Mouse (Mus musculus): ENCODE measurements around the gene Ica1.

Gene Ica1

DNA sequence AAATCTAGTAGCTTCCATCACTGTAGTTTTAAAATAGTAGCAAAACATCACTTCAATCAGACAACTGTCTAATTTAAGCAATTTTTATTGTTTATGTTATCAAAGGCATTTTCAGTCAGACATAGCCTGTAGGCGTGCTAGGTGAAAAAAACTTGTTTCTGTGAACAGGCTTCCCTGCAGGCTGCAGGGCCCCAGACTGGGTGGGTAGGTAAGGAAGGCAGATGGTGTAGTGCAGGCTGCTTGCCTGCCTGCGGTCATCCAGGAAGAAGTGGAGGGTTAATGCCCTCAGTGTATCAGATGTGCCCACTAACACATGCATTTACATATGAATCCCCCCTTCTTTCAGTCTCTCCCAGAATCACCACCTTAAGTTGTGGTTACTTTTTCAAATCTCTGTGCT lies 132.6 kb downstream of the Ica1 start:
- DNase-seq (ENCODE audit: low read depth, low spot score): no peak

DNA sequence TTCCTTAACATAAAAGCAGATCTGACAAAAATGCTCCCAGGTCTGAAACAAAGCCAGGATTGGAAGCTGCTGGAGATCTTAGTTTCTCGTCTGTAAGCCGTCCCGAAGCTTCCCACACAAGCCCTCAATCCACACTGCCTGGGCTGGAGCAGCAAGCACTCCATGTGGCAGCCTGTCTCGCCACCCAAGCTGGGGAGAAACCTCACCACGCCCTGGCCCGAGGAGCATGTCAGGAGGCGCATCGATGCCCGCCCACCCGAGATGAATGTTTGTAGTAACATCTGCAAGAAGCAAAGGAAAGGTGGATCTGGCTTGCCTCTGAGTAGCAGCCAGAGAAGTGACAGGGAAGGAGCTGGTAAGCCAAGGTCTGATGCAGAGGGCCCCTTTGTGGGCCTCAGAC lies 133.6 kb downstream of the Ica1 start:
- DNase-seq (ENCODE audit: low read depth, low spot score): no peak

DNA sequence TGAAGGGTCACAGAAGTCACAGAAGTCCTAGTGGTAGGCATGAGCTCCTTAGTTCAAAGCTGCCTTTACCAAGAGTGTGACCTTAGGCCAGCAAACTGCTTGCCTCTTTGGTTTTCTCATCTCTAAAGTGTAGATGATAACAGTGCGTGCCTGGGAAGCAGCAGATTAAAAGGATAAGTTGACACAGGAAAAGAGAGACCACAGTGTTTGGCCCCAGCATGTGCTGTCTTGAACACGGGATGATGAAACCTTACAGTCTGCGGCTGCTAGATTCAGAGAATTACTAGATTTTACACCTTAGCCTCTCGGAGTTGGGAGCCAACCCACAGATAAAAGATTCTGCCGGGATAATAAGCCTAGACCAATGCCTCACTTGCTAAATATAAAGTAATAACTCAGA lies 137.4 kb downstream of the Ica1 start:
- DNase-seq (ENCODE audit: low read depth, low spot score): no peak

DNA sequence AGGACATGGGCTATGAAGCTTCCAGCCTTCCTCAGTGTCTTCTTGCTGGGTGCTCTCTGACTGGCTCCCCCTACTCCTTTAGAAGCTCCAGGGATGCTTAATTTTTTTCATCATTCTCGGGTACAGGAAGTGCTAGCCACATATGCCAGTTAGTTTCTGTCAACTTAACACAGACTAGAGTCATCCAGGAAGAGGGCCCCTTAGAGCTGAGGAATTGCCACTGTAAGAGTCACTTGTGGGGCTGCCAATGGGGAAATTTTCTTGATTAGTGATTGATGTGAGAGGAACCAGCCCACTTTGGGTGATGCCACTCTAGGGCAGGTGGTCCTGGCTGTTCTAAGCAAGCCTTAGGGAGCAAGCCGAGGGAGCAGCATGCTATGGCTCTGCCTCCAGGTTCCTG lies 138.8 kb downstream of the Ica1 start:
- no peak for DNase-seq (ENCODE audit: low read depth, low spot score)

DNA sequence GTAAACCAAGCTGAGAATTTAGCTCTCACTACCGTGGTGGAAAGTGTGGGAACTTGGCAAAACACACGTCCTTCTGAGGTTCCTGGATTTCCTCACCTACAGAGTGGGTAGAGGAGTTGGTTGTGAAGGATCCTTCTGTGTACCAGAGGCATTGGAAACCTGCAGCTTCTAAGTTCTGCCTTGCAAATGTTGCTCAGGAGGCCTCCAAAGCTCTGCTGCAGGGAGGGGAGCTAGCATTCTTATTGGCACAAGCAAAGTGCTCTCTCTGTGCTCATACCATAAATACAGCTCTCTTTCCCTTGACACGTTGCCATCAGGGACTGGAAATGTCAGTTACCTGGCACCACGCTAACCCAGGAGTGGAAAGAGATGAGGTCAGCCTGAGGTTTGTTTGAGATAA lies 139.4 kb downstream of the Ica1 start:
- DNase-seq (ENCODE audit: low read depth, low spot score): no peak

DNA sequence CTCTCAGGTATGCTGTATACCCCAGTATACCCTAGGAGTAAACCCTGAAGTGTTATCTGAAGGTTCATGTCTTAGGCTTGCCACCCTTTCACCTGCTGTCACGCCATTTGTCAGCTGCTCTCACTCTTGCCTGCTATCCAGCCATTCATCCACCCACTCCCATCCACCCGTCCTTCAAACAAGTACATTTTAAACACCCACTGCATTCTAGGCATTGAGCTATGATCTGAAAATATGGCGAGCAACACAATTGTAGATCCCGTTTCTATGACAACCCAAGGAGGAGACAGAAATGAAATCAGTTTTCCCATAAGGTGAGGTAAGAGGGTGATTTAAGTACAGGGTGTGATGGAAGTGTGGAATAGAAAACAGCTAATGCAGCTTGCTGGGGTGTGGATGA lies 140.2 kb downstream of the Ica1 start:
- DNase-seq (ENCODE audit: low read depth, low spot score): no peak

DNA sequence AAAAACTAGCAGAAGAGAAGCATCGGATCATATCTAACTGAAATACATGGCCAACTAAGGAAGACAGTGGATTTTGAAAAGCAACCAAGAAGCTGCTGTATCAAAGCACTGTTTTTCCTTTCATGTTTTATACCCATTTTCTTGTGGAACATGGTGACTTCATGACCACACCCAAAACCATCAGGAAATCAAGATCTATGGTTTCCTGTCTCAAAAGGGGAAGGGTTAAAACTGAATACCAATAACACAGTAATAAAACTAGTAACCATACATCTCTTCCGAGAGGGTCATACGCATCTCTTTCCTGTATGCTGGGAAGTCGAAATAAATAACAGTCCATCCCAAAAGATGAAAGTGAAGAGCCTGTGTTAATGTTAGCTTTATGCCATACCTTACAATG lies 145.6 kb downstream of the Ica1 start:
- DNase-seq (ENCODE audit: low read depth, low spot score): no peak

DNA sequence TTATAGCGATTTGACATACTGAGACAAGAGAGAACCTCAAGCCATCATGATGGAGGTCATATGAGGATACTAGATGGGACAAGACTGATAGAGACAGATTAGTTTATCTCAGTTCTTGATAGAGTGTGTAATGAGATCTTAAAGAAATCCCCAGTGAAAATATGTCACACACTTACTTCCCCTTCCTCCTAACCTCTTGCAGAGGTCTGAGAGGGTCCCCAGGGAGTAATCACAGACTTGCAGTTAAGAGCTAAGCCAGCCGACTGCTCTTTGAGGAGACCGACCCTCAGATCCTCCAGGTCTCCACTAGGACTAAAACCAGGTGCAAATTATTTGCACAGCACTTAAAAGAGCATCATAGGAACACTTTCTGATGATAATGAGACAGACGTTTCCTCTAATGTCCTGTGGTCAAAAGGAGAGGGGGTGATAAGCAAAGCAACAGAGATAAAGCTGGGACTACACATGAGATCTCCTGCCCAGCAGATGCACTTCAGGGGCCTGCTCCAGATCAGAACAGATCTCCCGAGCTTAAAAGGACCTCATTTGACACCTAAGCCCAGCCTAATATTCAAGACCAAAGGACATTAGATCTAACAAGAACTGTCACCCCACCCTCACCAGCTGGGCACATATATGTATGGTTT lies 146.2 kb downstream of the Ica1 start:
- no peak for DNase-seq (ENCODE audit: low read depth, low spot score)

DNA sequence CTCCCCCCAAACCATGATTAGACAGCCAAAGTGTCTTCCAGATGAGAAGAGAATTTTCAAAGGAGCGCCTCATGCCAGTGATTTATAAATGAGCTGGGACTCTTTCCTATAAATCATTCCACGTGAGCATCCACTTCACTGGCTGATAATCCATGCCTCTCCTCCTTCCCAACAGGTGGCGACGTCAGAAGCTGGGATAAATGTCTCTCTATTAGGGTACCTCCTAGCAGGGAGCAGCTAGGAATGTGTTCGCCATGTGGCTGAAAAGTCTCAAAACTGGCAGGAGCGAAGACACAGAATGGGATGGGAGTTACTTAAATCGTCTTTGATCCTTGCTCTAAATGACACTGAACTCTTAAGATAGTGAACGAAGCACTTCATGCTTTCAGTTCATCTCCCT lies 146.9 kb downstream of the Ica1 start:
- DNase-seq (ENCODE audit: low read depth, low spot score): no peak

DNA sequence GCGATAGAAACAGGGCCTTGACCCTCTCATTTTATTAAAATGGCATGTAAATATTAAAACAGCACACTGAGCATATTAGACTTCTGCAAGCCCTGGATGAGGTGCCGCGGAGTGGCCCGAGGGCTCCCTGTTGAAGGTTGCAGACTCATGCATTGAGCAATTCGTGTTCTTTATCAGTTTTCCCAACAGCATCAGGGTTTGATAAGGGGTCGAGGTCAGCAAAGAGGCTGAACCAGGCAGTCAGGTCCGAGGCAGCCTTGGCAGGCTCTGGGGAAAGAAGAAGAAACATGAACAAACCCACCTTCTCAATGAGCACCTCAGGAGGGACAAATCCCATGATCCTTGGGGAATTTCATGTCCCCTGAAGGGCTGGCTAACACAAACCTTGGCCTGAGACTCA lies 147.8 kb downstream of the Ica1 start:
- DNase-seq (ENCODE audit: low read depth, low spot score): no peak

DNA sequence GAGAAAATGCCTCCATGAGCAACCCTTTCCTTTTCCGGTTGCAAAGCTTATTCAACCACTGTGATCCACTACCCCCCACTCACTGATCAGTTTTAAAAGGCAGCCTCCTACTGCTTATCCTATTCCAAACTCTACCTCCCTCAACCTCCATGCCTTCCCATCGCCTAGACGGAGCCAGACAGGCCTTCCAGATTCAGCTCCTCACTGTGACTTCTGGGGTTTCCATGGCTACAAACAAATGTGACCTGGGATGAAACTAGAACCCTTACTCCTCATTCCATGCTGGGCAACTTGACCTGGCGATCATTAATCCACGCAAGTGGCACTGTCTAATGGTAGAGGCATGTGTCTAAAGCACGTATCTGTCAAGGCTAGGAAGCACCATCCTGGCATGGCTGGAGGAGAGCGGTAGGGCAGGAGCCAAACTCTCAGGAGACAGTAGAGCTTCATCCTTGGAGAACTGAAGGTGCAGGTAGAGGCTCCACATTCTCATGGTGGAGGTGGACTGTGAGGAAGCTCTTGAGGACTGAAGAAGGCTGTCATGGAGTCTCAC lies 149.5 kb downstream of the Ica1 start:
- DNase-seq (ENCODE audit: low read depth, low spot score): no peak

DNA sequence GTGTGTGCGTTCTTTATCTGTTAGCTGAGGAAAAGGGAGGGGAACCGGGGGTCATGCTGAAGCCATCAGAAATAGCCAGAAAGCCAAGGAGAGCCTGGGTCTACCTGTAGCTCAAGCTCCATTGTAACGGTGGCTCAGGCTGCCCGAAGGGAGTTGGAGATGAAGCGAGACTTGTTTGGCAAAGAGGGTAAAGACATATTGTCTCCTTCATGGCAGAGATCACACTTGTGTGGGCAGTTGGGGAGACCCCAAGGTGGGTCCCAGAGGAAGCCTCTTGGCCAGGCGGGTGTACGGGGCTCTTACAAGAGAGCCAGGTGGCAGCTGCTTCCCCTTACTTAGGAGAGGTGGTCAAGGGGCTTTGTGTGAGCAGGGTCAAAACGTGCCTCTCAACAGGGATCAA lies 150.1 kb downstream of the Ica1 start:
- DNase-seq (ENCODE audit: low read depth, low spot score): no peak

DNA sequence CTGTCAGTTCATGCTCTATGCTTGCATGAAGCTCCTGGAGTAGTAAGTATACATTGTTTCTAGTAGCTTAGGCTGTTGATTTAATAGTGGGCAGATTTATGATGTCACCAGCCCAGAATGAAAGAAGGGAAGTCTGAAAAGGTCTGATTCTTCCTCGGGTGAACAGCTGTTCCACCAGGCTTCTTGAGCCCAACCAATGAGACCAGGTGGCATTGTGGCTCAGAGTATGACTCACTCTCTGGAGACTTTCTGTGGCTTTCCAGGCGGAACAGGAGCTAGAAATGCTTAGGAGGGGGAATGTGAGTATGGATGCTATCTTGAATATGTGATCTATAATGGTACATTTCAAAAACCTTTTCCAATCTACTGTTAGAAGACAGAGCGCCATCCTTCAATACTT lies 155.2 kb downstream of the Ica1 start:
- no peak for DNase-seq (ENCODE audit: low read depth, low spot score)

DNA sequence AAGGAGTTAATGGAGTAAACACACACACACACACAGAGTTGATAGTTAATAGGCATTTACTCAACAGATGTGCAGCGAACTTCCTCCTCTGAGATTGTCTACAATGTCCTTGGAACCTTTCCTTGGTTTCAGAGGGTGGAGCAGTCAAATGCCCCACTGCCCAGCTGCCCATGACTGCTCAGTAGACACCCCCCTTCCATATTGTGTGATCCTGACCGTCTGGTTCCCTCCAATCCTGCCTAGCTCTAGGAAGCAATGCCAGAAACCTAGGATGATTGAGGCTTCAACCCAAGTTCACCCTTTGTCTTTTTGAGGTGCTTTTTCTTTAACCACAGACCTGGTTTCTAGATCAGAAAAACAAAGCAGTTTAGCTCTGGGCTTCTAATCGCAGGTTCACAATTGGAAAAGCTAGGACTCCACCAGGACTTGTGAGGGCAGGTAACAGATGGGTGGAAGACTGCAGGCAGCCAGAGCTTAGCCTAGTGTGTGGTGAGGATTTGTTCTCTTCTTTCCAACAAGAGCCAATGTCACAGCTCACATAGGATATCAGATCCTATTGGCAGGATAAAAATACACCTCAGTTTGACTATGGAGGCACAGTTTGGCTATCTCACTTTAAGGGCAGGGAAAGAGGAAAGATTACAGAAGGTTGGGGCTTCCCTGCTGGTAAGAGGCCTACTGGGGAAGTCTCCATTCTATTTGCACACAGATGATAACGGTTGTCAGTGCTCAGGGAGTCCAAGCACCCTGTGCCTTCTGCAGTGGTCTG lies 158.5 kb downstream of the Ica1 start:
- DNase-seq (ENCODE audit: low read depth, low spot score): no peak

DNA sequence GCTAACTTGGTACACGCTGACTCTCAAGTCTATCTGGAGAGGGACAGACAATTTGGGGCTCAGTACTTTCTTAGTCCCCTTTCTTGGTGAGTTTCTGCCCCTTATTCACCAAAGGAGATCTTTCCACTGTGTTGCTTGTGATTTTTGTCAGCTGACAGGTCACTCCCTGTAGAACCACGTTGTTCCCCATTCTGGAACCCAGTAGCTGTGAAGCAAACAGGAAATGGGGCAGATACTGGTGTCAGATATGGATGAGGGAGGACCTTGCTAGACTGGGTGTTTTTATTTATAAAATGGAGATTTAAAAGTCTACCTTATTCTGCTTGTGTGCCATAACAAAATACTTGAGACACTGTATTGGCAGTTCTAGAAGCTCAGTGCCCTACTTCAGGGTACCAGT lies 160.9 kb downstream of the Ica1 start:
- no peak for DNase-seq (ENCODE audit: low read depth, low spot score)

DNA sequence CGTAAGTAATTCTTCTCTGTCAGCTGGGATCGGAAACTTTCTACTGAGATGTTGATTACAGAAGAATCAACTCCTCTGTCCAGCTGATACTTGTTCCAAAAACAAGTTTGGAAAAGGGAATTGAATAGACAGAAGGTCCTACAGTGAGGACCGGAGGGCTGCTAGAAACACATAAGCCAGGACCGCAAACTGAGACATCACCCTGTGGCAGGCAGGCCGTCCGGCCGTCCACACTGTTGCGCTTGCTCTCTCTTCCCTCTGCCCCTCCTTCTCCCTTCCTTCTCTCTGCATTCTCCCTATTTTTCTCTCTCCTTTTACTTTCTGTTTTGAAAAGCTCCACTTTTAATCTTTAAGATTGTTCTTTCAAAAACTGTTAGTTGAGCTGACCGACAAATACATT lies 186.6 kb downstream of the Ica1 start:
- DNase-seq (ENCODE audit: low read depth, low spot score): no peak

DNA sequence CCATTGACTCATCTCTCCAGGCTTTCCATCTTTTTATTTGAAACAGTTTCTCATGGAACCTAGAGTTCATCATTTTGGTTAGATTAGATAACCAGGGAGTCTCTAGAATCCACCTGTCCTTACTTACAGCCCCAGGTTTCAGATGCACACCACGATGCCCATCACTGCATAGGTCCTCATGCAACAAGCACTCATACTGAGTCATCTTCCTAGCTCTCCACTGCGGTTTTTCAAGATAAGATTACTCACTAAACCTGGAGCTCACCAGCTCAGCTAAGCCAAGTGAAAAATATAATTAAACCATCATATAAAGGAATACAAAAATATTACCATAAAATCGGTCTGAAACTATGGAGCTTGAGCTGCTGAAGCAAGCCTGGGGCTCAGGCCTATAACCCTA lies 194.4 kb downstream of the Ica1 start:
- no peak for DNase-seq (ENCODE audit: low read depth, low spot score)

DNA sequence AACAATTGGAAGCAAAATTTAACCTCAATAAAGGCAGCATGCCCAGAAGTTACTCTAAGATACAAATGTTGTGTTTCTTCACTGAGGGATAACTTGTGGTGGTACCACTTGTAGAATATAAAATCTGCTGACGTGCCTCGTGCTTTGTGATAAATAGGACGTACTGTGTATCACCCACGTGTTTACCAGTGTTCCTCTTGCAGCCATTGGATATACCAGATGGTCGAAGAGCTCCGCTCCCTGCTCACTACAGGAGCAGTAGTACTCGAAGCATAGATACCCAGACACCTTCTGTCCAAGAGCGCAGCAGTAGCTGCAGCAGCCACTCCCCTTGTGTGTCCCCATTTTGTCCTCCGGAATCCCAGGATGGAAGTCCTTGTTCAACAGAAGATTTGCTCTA lies 195.9 kb downstream of the Ica1 start:
- no peak for DNase-seq (ENCODE audit: low read depth, low spot score)

Measured in c-Kit-negative CD71-positive TER-119-positive erythroid progenitor cells, embryonic 14.5 days (primary cell).